Mouse (Mus musculus) urinary bladder, postnatal 10 days (tissue): ENCODE measurements around the gene Gemin5.

Source experiments
- DNase-seq: peaks from one replicate; pipeline ENCODE4 v3.0.0; 2022; ENCODE audit warnings: low spot score

The Gemin5 gene

GRCm38 (mm10) chr11:58171459-58172091, 3.2 kb upstream of the Gemin5 start, which contains the start of gene Mrpl22:
Mrpl22 (plus strand) TSS chr11:58171661.
- peak; percentile 88 for DNase-seq

- DNase-seq = no peak
Observed at GRCm38 (mm10) chr11:58169666-58170065, 1.3 kb upstream of the Gemin5 start.

GRCm38 (mm10) chr11:58167822-58168166, 545 bp downstream of the Gemin5 start:
- DNase-seq = no peak

- DNase-seq = no peak
Observed at GRCm38 (mm10) chr11:58165072-58165471, 3.3 kb downstream of the Gemin5 start.

GRCm38 (mm10) chr11:58156871-58157270, 11.5 kb downstream of the Gemin5 start:
- DNase-seq = no peak

- no peak for DNase-seq
Observed at GRCm38 (mm10) chr11:58155458-58155857, 12.9 kb downstream of the Gemin5 start.

GRCm38 (mm10) chr11:58146241-58146640, 22.1 kb downstream of the Gemin5 start:
- DNase-seq = no peak

- DNase-seq = no peak
Observed at GRCm38 (mm10) chr11:58143704-58144426, 24.5 kb downstream of the Gemin5 start.

- DNase-seq = no peak
Observed at GRCm38 (mm10) chr11:58139466-58139865, 28.9 kb downstream of the Gemin5 start.

- DNase-seq = no peak
Observed at GRCm38 (mm10) chr11:58138821-58139220, 29.5 kb downstream of the Gemin5 start.

- DNase-seq = no peak
Observed at GRCm38 (mm10) chr11:58136677-58137076, 31.7 kb downstream of the Gemin5 start.

GRCm38 (mm10) chr11:58135296-58135695, 33.0 kb downstream of the Gemin5 start:
- no peak for DNase-seq

- no peak for DNase-seq
Observed at GRCm38 (mm10) chr11:58134869-58135268, 33.5 kb downstream of the Gemin5 start.

GRCm38 (mm10) chr11:58132026-58132425, 36.3 kb downstream of the Gemin5 start:
- DNase-seq = no peak

- DNase-seq = no peak
Observed at GRCm38 (mm10) chr11:58129302-58129843, 39.0 kb downstream of the Gemin5 start.

- no peak for DNase-seq
Observed at GRCm38 (mm10) chr11:58127544-58127943, 40.8 kb downstream of the Gemin5 start.

GRCm38 (mm10) chr11:58126397-58127160, 41.8 kb downstream of the Gemin5 start:
- no peak for DNase-seq

- no peak for DNase-seq
Observed at GRCm38 (mm10) chr11:58125021-58125420, 43.3 kb downstream of the Gemin5 start.

- DNase-seq = no peak
Observed at GRCm38 (mm10) chr11:58123711-58124110, 44.6 kb downstream of the Gemin5 start.

GRCm38 (mm10) chr11:58121351-58121750, 47.0 kb downstream of the Gemin5 start:
- no peak for DNase-seq

- DNase-seq = no peak
Observed at GRCm38 (mm10) chr11:58120655-58121054, 47.7 kb downstream of the Gemin5 start.

GRCm38 (mm10) chr11:58117044-58117652, 51.2 kb downstream of the Gemin5 start:
- no peak for DNase-seq
